Mouse (Mus musculus) left cerebral cortex, adult 8-10 months (tissue): ENCODE data around the gene AI467606. TPM values are rescaled to one million over a fixed set of nuclear protein-coding genes. Genes with fewer than 3 reads are reported as not detected.
"Not testable (repeated sequence)": the region's sequence is repeated elsewhere in the genome, so short reads cannot be mapped to it uniquely, and the experiment has no call there.

Source experiments
- DNase-seq, 2 experiments: peaks; one replicate each; pipeline ENCODE4 v3.0.0; 2022; ENCODE audit warnings: low spot score in 2 of 2
- total RNA-seq, 4 experiments: library from RNA; stranded (reverse); gene quantifications; 2 replicates each; pipeline ENCODE4 v1.2.4; 2022

The AI467606 gene
- total RNA-seq: 1 to 10 TPM in 3 of 4 experiments, under 1 TPM in 1; 0.97 to 2.6 (median 1.7) TPM

- no peak for DNase-seq
Measured at GRCm38 (mm10) chr7:127091114-127091896, at the start of gene AI467606. Gene AI467606 (plus strand): TSS chr7:127091359.

- peak; percentile 72 to 92 for DNase-seq
Measured at GRCm38 (mm10) chr7:127041851-127042672, 49.1 kb upstream of the AI467606 start, which contains the start of gene Kif22. Gene Kif22 (minus strand): TSS chr7:127042471.

- DNase-seq: peak in 1 of 2 experiments; percentile 12
Measured at GRCm38 (mm10) chr7:127055026-127055585, 36.1 kb upstream of the AI467606 start.

DNA sequence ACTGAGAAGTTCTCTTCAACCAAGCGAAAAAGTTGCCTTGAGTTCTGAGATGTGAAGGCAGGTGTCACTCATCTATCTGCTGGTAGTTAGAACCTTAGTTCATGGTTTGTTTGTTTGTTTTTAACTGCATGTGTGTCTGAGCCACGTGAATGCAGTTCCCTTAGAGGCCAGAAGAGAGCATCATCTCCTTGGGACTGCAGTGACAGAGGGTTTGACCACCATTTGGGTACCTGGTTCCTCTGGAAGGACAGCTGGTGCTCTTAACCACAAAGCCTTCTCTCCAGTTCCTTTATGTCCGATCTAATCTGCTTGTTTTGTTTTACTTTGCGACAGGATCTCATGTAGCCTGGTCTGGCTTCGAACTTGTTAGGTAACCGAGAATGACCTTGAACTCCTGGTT lies 25.6 kb upstream of the AI467606 start:
- no peak for DNase-seq

- DNase-seq: no peak
Measured at GRCm38 (mm10) chr7:127066317-127066716, 24.8 kb upstream of the AI467606 start.

DNA sequence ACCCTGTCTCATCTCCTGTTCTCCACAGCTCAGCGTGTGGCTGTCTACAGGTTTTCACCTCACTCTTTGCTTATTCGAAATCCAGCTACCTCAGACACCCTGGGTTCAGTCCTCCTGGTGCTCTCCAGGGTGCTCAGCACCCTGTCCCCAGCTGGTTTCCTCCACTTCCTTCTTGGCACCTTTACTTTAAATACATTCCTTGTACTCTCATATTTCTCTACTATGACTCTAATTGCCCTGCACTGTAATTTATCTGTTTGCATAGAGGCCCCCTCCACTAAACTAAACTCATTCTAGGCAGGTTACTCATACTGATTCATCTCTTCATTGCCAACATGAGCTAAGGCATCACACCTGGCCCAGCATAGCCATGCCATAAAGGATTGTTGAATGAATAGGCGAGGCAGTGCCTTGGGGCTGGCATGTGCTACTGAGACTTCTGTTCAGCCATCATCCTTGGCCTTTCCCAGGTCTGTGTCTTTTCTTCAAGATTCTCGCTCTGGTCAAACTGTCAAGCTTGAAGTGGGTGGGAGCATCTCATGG lies 20.2 kb upstream of the AI467606 start:
- no peak for DNase-seq

DNA sequence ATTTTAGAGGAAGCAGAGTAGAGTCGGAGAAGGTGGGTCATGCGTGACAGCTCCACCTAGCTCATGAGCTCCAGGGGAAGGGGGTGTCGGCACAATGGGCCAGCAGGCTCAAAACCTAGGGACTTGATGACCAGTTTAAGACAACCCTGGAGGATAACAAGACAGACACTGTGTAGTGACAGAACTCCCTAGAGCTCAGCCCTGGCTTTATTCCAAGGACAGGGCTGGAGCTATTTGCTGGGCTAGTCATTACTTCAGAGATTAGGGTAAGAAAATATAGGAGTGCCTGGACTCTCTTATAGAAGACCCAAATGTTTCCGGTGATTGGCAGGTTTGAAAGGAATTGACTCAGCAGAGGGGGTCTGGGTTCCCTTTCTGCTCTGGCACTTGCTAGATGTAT lies 17.9 kb upstream of the AI467606 start:
- no peak for DNase-seq

DNA sequence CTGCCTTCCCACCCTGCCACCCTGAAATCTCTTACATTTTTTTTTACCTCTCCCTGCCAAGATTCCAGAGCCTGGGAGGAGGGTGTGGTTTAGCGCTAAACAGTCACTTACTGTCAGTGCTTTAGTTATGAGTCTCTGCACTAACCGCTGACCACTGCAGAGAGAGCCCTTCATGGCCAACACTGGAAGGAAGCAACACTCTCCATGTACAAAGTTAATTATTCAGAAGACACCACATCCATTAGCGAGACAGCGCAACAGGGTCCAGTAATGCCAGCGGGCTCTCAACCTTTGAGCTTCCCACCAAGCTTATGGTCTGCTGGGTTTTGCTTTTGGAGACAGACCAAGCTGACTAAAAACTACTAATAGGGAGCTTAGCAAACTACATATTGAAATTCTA lies 15.0 kb upstream of the AI467606 start:
- DNase-seq: no peak

- DNase-seq: no peak
Measured at GRCm38 (mm10) chr7:127077692-127078091, 13.5 kb upstream of the AI467606 start.

- DNase-seq: no peak
Measured at GRCm38 (mm10) chr7:127080045-127080444, 11.1 kb upstream of the AI467606 start.

DNA sequence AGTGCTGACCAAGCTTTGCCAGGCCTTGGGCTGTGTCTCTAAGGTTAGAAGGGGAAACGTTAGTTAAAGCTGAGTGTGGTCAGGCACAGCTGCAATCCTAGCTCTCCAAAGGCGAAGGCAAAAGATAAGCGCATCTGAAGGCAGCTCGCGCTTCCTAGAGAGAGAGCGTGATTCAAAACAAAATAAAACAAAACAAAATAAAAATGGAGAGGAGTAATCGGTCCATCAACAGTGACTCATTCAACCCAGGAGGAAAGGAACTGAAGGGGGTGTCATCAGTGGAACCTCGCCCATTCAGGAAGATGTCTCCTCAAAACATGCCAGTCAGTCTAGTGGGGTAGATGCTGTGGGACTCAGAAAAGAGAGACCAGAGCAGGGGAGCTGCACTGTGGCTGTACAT lies 8.9 kb upstream of the AI467606 start:
- no peak for DNase-seq

DNA sequence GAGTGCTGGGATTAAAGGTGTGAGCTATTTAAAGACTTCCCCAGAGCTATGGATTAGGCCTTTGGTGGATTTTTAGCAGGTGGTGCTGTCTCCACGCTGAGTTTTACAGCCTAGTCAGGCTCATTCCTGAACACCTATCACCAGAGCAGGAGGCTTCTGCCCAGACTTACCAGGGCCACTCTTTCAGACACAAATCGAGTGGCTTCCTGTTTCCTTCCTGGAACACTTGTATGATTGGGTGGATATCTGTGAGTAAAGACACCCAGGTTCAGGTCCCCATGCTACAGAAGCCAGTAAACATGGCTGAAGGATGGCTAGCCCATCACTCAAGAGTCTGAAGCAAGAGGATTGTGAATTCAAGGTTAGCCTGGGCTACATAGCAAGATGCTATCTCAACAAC lies 8.2 kb upstream of the AI467606 start:
- no peak for DNase-seq

DNA sequence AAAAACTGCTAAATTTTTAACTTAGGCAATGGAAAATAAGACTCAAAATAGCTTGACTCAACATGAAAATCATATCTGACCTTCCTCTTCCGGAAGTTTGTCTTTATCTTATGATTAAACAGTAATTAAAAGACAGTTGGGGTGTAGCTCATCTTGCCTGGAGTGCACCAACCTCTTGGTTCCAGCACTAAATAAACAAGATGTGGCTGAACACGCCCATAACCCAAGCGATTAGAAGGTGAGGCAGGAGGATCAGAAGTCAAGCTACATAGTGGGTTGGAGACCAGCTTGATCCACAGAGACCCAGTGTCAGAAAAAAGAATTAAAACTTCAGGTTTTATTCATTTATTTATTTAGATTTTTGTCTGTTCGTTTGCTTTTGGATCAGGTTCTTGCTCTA lies 7.5 kb upstream of the AI467606 start:
- DNase-seq: no peak

DNA sequence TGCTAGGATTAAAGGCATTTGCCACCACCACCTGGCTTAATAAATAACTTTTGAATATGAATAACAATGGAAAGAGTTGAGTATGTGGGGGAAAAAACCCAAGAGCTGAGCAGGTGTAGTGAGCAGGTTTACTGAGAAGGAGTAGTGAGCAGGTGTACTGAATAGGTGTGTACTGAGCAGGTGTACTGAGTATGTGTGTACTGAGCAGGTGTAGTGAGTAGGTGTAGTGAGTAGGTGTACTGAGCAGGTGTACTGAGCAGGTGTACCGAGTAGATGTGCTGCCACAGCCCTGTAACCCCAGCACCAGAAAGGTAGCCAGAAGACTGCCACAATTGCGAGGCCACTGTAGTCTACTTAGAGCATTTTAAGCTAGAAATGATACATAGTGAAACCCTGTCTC lies 6.4 kb upstream of the AI467606 start:
- DNase-seq: no peak

DNA sequence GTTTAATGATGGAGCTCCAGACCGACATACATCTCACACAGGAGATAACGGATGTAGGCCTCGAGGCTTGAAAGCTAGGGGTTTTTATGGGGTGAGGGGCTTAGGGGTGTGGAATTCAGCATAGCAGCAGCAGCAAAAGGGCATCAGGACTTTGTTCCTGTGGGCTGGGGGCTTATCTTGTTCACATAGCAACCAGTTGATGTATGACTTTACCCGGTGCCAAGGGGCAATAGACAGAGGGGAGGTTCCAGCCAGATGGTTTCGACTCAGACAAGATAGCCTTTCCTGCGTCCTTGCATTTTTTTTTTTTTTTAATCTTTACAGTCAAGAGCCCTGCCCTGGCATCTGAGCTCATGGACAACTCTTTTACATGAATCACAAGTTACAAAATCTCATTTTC lies 5.4 kb upstream of the AI467606 start:
- not testable (repeated sequence) for DNase-seq

GRCm38 (mm10) chr7:127087278-127088010 lies 3.7 kb upstream of the AI467606 start, which contains the start of gene Zg16:
Gene Zg16 (minus strand): TSS chr7:127087328.
- DNase-seq: not testable (repeated sequence)

GRCm38 (mm10) chr7:127088083-127088482 lies 3.1 kb upstream of the AI467606 start:
- DNase-seq: no peak

DNA sequence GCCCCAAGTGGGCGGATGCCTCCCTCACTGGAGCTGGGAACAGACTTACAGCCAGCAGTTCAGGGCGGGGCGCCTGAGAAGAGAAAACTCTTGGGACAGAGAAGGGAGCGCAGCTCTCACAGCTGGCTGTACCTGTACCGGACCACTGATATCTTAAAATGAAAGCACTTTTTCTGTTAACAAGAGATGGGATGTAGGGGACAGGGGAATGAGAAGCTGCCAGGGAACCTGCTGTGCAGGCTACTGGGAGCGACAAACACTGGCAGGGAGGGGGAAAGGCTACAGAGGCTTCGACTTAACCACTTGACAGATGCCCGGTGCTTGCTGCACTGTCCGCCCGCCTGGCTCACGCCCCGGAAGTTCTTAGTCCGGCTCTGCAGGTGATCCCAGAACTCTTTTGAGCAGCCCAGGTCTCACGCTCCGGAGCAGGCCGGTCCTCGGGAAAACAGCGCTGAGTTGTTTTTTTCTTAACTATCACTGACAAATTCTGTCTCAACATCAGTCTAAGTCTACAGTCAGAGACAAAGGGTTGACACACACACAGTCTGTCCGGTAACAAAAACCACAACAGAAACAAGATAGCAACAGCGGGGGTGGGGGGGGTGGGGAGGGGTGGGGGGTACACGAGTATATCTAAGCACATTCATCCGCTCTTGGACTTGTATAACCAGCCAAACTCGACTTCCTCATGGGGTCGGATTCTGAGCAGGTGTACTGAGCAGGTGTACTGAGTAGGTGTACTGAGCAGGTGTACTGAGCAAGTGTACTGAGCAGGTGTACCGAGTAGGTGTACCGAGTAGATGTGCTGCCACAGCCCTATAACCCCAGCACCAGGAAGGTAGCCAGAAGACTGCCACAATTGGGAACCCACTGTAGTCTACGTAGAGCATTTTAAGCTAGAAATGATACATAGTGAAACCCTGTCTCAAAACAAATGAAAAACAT lies 2.0 kb upstream of the AI467606 start:
- no peak for DNase-seq

DNA sequence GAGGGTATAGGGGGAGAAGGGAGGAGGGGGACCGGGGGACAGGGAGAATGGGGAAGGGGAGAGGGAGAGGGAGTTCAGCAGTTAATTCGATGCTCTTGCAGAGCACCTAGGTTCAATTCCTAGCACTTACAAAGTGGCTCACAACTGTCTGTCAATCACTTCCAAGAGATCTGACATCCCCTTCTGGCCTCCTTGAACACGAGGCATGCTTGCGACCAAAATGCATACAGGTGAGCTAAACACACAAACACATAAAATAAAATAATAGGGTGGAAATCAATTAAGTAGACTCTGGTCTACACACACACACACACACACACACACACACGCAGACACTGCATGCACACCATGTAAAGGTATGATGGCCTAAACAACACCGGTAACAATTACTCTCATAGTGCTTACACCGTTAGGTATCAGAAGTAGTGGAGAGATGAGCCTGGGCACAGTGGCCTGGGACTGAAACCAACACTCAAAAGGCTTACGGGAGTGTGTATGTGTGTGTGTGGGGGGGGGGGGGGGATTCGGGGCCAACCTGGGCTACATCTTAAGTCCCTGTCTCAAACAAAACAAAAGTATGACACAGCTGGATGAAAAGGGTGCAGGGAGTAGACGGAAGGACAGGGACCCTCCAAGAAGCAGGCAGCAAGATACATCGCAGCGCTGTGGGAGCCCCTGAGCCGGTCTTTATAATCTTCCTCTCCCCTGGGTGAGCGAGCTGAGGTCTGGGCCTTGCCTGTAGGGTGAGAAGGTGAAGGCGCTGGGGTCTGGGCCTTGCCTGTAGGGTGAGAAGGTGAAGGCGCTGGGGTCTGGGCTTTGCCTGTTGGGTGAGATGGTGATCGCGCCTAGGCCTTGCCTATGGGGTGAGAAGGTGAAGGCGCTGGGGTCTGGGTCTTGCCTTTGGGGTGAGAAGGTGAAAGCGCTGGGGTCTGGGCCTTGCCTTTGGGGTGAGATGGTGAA lies 725 bp upstream of the AI467606 start:
- no peak for DNase-seq
